Mouse (Mus musculus) cerebellum, adult 2 months (tissue): ENCODE results near the gene Smpd3. TPM values are rescaled to one million over a fixed set of nuclear protein-coding genes. Genes with fewer than 3 reads are reported as not detected.

ENCODE experiments used
- DNase-seq, 2 experiments: peaks; one replicate each; pipeline ENCODE4 v3.0.0; 2021
- H3K27ac ChIP-seq: fragments of 200-500 bp; 2 replicates; pipeline ENCODE4 v1.5.1; 2012; ENCODE audit warnings: low read length, control low read depth, inconsistent platforms; ENCODE audit not compliant: insufficient read depth
- H3K27me3 ChIP-seq: fragments of 200-500 bp; 2 replicates; pipeline ENCODE4 v1.6.1; 2012; ENCODE audit warnings: inconsistent platforms, mild to moderate bottlenecking, low read length, moderate library complexity; ENCODE audit not compliant: control insufficient read depth, insufficient read depth
- H3K4me1 ChIP-seq: fragments of 200-500 bp; 2 replicates; pipeline ENCODE4 v1.6.1; 2011; ENCODE audit warnings: low read length; ENCODE audit not compliant: control insufficient read depth, insufficient read depth
- H3K4me3 ChIP-seq: fragments of 200-500 bp; replicated peaks from 2 replicates; pipeline ENCODE3; 2011; ENCODE audit warnings: mild to moderate bottlenecking, low read depth, low read length, control low read depth; ENCODE audit not compliant: insufficient read depth
- CTCF ChIP-seq: fragments of 200-500 bp; IDR thresholded peaks from 2 replicates; pipeline ENCODE4 v1.5.1; 2011; ENCODE audit warnings: low read depth, mild to moderate bottlenecking, control low read depth, low read length, moderate library complexity, borderline replicate concordance; ENCODE audit not compliant: insufficient read depth
- POLR2A ChIP-seq: fragments of 200-500 bp; IDR thresholded peaks from 2 replicates; pipeline ENCODE4 v1.6.1; 2011; ENCODE audit warnings: low read length, control low read depth, borderline replicate concordance; ENCODE audit not compliant: insufficient read depth
- WGBS: fragments of 180-500 bp; shearing (Covaris S2); methylation state at CpG from one replicate; pipeline ENCODE4 v1.1.7; 2018; 5-methylcytosine and 5-hydroxymethylcytosine counted together
- polyA plus RNA-seq: library from polyadenylated mRNA; depleted of rRNA; stranded (reverse); fragments of >200 nt; gene quantifications from 2 replicates; pipeline ENCODE4 v1.2.3, GENCODE M21; 2012

Smpd3 gene
- polyA plus RNA-seq, 1 experiment, result 8.7 TPM

DNA sequence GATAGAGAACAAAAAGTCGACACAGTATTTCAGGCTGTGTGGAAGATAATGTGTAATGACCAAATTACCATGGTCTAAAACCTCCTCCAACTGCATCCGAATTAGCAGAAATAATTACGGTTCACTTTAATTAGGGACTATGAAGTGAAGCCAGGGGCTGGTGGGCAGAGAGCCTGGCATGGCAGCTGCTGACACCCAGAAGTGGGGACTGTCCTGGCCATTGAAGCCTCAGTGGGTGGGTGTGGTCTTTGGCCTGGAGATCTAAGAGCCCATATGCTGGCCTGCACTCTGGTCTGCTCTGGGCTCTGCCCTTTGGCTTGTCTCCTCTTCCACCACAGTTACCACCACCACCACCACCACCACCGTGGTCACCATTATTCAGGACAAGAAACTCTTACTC, 73.9 kb downstream of the Smpd3 start:
- TF ChIP-seq POLR2A (no peak), CTCF (no peak)
- WGBS, result 44% methylated on average over 4 of the region's 4 CpGs
- H3K4me1 ChIP-seq, result peaks cover 18% of the 10 kb centered on the region
- no peaks in the 10 kb centered on the region for H3K27me3 ChIP-seq
- DNase-seq, result no peak
- H3K4me3 ChIP-seq, result no peak overlapping the region
- no peak overlapping the region for H3K27ac ChIP-seq

DNA sequence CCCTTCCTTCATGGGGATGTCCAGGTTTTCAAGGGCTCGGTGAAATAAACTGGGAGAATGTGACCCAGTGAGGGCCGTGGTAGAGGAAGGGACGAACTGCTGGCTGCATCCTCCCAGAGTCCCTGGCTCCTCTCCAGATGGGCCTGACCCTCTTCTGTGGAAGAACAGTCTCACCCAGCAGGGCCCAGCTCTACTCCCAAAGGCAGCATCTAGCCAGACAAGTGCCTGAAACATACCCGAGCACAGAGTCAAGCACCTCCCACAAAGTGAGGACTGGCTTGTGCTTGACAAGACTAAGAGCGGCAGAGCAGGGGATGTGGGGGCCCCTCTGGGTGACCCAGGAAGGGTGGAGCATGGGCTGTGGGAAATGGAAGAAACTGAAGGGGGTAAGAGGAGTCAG, 75.4 kb downstream of the Smpd3 start:
- DNase-seq, result no peak

DNA sequence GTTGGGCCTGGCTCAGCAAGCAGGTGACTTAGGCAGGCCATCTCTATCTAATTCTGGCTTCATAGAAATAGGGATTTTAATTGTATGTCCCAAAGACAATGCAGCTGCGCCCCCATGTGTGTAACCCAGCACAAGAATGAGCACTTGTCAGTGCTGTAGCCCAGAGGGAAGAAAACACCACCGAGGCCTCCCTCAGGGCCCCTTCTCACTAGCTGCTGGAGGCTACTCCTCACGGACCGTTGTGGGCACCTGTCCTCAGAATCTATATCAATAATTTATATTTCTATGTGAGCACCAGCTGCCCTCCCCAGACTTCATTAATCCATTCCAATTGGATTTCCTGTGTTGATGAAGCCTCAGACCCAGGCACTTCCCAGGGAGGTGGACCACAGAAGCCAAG, 76.9 kb downstream of the Smpd3 start:
- no peaks in the 10 kb centered on the region for H3K27me3 ChIP-seq
- no peak overlapping the region for H3K27ac ChIP-seq
- DNase-seq, result no peak
- no peak overlapping the region for H3K4me3 ChIP-seq
- 87% methylated on average over 4 of the region's 4 CpGs for WGBS
- TF ChIP-seq CTCF, result no peak
- H3K4me1 ChIP-seq, result peaks cover 18% of the 10 kb centered on the region

More for the DNA sequence above, 75.4 kb downstream of the Smpd3 start:
- Histone ChIP-seq H3K27ac (no peak overlapping the region), H3K4me3 (no peak overlapping the region), H3K4me1 (peaks cover 18% of the 10 kb centered on the region), H3K27me3 (no peaks in the 10 kb centered on the region)
- 37% methylated on average over 5 of the region's 5 CpGs for WGBS
- TF ChIP-seq POLR2A, result no peak

DNA sequence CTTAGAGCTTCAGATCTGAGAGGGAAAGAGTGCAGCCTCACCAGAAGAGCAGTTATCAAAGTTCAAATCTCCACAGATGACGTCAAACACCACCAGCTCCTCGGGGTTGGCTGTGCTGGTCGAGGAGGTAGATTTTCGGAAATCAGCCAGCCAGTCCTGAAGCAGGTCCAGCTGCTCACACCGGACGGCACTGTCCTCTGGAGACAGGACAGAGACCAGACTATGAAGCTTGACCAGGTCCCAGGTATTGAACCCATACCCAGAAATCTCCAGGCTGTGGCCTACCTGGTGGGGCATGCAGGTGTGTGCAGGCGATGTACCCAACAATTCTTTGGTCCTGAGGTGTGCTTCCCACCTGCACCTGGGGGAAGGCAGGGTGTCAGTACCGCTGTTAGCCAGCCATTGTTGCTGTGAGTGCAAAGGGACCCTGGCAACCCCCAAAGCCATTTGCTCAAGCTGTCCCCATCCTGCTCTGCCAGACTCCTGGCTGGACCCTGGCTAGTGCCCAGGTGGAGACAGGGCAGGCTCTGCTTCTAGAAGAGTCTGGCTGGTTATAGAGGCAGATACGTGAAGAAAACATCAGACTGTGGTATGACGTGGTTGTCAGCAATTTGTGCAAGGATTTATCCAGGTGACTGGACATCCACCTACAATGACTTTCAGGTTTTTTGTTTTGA, 78.1 kb downstream of the Smpd3 start:
- H3K27ac ChIP-seq, result no peak overlapping the region
- peak; percentile 64 to 73 for DNase-seq
- H3K4me3 ChIP-seq, result no peak overlapping the region
- H3K27me3 ChIP-seq, result no peaks in the 10 kb centered on the region
- 28% methylated on average over 10 of the region's 10 CpGs for WGBS
- H3K4me1 ChIP-seq, result peaks cover 18% of the 10 kb centered on the region
- TF ChIP-seq POLR2A, result no peak
- TF ChIP-seq CTCF, result no peak

DNA sequence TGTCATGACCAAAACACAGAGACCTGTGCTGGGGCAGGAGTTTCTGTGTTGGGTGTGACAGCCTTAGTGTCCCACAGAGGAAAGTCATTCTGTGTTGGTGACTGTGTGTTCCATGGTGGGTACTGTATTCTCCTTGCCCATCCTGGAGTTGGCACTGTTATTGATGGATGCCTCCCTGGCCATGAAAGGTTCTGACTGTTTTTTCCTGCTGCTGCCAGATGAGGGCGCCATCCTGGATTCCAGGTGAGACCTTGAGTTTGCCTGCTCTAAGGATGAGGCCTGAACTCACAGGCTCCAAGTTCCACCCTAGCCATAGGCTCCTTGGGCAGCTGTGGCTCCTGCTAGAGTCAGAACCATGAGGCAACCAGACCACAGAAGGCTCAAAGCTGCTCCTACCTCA, 79.6 kb downstream of the Smpd3 start:
- peaks cover 18% of the 10 kb centered on the region for H3K4me1 ChIP-seq
- WGBS, result 24% methylated on average over 1 of the region's 1 CpGs
- H3K27ac ChIP-seq, result no peak overlapping the region
- H3K27me3 ChIP-seq, result no peaks in the 10 kb centered on the region
- DNase-seq, result peak in 1 of 2 experiments; percentile 27
- TF ChIP-seq CTCF, result peak; percentile 42; the same call in 1 of the 2 replicates
- no peak for TF ChIP-seq POLR2A
- no peak overlapping the region for H3K4me3 ChIP-seq

DNA sequence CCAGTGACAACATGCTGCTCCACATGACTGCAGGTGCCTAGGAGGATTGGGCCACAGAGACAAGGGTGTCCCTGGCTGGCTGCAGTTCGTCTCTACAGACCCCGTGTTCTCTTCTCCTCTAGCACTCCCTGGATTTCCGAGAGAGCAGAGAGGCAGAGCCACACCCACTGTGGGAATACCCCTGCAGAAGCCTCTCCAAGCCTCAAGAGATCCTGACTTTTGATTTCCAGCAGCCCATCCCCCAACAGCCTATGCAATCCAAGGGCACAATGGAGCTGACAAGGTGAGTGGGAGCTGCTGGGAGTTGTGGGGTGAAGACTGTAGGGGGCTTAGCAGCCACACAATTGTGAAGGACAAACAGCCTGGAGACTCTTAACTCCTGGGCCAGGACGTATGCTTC, 87.6 kb downstream of the Smpd3 start:
- no peak overlapping the region for H3K27ac ChIP-seq
- no peaks in the 10 kb centered on the region for H3K27me3 ChIP-seq
- WGBS, result 72% methylated on average over 4 of the region's 4 CpGs
- TF ChIP-seq POLR2A, result no peak
- DNase-seq, result no peak
- no peak overlapping the region for H3K4me3 ChIP-seq
- no peaks in the 10 kb centered on the region for H3K4me1 ChIP-seq

DNA sequence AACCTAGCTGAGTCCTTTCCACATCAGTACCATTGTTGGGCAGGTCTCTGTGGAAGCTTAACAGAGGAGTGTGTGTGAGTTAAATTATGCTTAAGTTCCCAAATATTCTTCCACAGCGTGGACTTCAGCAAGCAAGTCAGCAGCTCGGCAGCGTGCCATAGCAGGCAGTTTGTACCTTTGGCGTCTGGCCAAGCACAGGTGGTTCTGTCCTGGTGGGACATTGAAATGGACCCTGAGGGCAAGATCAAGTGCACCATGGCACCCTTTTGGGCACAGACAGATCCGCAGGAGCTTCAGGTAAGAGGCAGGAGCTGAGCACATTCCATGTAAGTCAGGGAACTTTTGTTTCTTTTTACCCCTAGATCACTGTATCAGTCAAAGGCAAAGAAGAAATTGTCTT, 100.7 kb downstream of the Smpd3 start:
- no peak overlapping the region for H3K4me3 ChIP-seq
- no peak for TF ChIP-seq POLR2A
- no peak for TF ChIP-seq CTCF
- DNase-seq, result peak in 1 of 2 experiments; percentile 27
- no peaks in the 10 kb centered on the region for H3K27me3 ChIP-seq
- no peaks in the 10 kb centered on the region for H3K4me1 ChIP-seq
- WGBS, result 33% methylated on average over 5 of the region's 5 CpGs
- no peak overlapping the region for H3K27ac ChIP-seq

DNA sequence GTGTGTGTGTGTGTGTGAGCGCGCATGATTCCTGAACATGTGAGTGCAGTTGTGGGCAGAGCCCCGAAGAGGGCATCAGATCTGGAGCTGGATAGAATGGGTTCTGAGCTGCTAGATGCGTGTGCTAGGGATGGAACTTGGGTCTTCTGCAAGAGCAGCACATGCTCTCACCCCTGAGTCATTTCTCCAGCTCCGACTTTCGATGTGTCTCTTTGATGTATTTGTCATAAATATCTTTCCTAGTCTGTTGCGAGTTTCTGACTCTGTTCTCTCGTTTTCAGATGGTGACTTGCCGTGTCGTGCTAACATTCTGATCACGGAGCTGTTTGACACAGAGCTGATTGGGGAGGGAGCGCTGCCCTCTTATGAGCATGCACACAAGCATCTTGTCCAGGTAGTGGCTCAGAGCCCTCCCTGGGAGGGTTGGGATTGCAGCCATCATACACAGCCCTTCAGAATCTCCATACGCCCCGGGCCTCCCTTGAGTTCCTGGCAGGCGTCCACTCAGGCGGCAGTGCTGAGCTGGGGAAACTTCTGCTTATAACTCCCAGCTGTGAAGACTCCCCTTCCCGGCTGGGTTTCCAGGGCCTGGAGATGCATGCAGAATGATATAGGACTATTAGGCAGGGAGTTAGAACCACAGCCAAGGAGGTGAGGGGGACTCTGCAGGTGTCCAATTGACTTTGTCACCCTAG, 103.1 kb downstream of the Smpd3 start:
- WGBS, result 76% methylated on average over 17 of the region's 17 CpGs
- Histone ChIP-seq H3K4me1 (no peaks in the 10 kb centered on the region), H3K27me3 (no peaks in the 10 kb centered on the region), H3K4me3 (no peak overlapping the region), H3K27ac (no peak overlapping the region)
- no peak for TF ChIP-seq POLR2A
- TF ChIP-seq CTCF, result no peak
- DNase-seq, result no peak

DNA sequence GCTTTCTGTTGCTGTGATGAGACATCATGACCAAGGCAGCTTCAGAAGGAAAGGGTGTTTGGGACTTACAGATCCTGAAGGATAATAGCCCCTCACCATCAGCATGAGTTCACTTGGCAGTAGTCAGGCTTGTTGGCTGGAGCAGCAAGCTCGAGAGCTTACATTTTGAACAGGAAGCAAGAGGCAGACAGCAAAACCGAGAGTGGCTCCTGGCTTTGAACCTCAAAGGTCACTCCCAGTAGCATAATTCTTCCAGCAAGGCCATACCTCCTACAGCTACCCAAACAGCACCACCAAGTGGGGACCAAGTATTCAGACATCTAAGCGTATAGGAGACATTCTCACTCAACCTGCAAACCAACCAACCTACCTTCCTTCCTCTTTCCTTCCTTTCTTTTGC, 105.0 kb downstream of the Smpd3 start:
- WGBS, result 63% methylated on average over 3 of the region's 3 CpGs

More for the DNA sequence above, 105.0 kb downstream of the Smpd3 start:
- no peak for TF ChIP-seq POLR2A
- TF ChIP-seq CTCF, result no peak
- no peaks in the 10 kb centered on the region for H3K27me3 ChIP-seq
- H3K4me1 ChIP-seq, result no peaks in the 10 kb centered on the region
- no peak overlapping the region for H3K27ac ChIP-seq
- H3K4me3 ChIP-seq, result no peak overlapping the region
- DNase-seq, result no peak
